Mouse (Mus musculus) heart, postnatal 10 days (tissue): ENCODE data around the gene Tmtc1. TPM values are rescaled to one million over a fixed set of nuclear protein-coding genes. Genes with fewer than 3 reads are reported as not detected.

Experiments
- DNase-seq, 2 experiments: peaks; one replicate each; pipeline ENCODE4 v3.0.0; 2021
- intact Hi-C: fragments of 180-260 bp; cut with DNase I; formaldehyde crosslinking; loops from one replicate; pipeline ENCODE4 v1.15.1; 2025
- total RNA-seq, 2 experiments: library from RNA; stranded (reverse); gene quantifications; 2 replicates each; pipeline ENCODE4 v1.2.3; 2021

Tmtc1 gene
- total RNA-seq, 2 experiments from 2014 or later = 22.5 to 29.0 TPM

- intact Hi-C loops = no loop called here
- DNase-seq = no peak
Measured at GRCm38 (mm10) chr6:148381163-148381782, 62.9 kb downstream of the Tmtc1 start.

DNA sequence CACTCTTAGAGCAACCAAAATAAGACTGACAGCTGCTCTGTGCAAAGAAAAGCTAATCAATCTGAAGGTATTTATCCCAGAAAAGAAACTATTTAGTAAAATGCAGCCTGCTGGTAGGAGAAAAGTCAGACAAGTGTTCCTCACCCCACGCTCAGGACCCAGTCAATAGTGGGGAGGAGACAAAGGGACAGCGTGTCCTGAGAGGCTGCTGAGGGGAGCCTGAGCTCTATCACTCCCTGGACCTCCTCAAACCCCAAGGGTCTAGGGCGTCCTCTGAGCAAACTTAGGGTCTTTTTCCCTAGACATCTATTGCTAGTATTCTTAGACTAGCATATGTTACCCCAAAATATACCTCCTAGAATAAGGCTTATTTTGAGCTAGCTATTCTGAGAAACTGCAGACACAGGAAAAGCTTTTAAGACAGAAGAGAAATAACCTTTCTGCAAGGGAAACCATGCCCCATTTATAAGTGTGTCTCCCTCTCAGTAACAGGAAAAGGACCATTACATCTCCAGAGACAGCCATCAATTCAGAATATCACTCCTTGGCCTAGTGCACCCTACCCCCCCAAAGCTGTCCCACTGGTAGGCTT is 68.5 kb downstream of the Tmtc1 start:
- intact Hi-C loops = no loop called here
- no peak for DNase-seq

DNA sequence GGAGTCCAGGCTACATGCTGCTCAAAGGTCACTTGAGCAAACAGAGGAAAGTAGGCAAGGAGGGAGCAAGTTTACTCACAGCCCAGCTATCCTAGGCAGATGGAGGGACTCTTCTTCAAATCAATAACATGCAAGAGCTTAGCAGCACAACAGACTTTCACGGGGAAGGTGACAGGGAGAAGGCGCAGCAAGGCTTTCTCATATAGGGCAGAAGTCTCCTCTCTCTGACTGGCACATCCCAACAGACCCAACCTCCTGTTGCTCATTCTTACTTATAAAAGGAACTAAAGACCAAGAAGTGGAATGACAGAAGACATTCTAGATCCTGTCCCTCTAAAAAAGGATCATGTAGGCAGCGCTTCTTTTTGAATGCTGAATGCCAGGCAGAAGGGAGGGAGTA is 69.2 kb downstream of the Tmtc1 start:
- DNase-seq = no peak
- intact Hi-C loops = no loop called here

GRCm38 (mm10) chr6:148373444-148373843 is 70.7 kb downstream of the Tmtc1 start:
- intact Hi-C loops = no loop called here
- no peak for DNase-seq

DNA sequence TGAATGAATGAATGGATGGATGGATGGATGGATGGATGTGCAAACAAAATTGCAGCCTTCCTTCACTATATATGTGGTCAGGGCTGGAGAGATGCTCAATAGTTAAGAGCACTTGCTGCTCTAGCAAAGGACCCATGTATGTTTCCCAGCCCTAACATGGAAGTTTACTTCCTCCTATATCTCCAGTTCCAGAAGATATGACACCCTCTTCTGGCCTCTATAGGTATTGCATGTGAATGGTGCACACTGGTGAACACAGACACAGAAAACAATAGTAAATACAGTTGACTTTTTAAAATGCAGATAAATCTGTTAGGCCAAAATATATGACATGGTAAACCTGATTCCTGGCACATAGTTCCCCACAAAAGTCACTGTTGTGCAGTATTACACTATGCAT is 73.0 kb downstream of the Tmtc1 start:
- intact Hi-C loops = no loop called here
- DNase-seq = no peak

- intact Hi-C loops = no loop called here
Measured at GRCm38 (mm10) chr6:148367094-148367539, 77.1 kb downstream of the Tmtc1 start.

GRCm38 (mm10) chr6:148366629-148367028 is 77.6 kb downstream of the Tmtc1 start:
- intact Hi-C loops = no loop called here

More at GRCm38 (mm10) chr6:148367094-148367539, 77.1 kb downstream of the Tmtc1 start:
- no peak for DNase-seq

DNA sequence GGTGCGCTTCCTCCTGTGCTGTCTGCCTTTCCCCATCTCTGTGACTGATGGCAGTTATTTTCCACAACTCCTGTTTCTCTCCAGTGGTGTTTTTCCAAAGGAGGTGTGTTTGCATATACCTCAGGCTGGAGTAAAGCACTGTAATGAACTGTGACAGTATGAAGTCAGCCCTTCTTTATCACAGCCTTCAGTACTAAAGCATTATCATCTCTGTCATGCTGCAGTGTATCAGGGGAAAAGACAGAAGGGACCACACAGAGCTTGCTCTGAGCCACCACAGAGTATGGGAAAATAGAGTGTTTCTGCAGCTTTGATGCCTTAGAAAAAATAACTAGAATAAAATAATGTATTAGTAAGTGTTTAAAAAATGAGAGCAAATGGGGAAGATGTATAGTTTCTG is 81.0 kb downstream of the Tmtc1 start:
- DNase-seq = no peak
- intact Hi-C loops = no loop called here

More at GRCm38 (mm10) chr6:148366629-148367028, 77.6 kb downstream of the Tmtc1 start:
- no peak for DNase-seq

DNA sequence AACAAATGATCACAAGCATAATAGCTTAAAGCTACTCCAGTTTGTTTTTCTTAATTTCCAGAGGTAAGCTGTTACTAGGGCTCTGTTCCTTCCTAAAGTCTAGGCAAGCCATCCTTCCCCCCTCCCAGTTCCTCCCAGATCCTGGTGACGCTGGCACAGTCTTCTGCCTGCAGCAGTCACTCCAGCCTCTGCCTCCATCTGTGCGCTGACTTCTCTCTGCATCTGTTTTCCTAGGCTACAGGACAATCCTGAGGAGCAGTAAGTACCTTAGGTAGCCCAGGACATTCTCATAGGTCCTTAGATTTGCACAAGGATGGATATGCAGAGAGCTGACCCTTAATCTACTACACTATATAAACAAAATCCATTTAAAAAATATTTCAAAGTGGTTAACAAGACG is 81.7 kb downstream of the Tmtc1 start:
- DNase-seq = no peak
- intact Hi-C loops = no loop called here

- intact Hi-C loops = no loop called here
- no peak for DNase-seq
Measured at GRCm38 (mm10) chr6:148359348-148359905, 84.8 kb downstream of the Tmtc1 start.

DNA sequence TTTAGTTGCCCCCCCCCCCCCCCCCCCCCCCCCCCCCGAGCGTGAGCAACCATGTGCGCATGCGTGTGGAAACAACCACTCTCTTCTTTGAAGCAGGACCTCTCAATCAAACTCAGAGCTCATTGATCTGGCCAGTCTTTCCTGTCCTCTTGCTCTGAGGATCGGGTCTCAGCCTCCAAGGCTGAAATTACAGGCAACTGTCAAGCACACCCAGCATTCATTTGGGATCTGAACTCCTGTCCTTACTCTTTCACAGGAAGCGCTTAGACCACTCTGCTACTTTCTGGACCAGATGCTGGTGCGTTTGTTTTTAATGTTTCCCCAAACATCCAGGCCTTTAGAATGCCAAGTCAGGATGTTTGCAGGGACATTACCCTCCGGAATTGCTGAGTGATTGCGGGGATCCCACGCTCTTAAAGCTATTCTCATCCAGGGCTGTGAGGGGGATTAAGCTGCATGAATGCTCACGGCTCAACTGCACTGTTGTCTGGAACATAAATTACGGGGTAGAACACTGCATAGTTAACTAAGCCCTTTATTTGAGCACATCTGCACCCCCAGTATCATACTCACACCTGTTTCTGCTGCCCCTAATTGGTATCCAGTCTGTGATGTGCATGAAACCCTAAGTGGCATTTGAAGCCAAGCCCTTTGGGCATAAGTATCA is 85.5 kb downstream of the Tmtc1 start:
- intact Hi-C loops = no loop called here

GRCm38 (mm10) chr6:148356141-148356540 is 88.0 kb downstream of the Tmtc1 start:
- intact Hi-C loops = no loop called here
- DNase-seq = no peak

More for the DNA sequence above, 85.5 kb downstream of the Tmtc1 start:
- no peak for DNase-seq

DNA sequence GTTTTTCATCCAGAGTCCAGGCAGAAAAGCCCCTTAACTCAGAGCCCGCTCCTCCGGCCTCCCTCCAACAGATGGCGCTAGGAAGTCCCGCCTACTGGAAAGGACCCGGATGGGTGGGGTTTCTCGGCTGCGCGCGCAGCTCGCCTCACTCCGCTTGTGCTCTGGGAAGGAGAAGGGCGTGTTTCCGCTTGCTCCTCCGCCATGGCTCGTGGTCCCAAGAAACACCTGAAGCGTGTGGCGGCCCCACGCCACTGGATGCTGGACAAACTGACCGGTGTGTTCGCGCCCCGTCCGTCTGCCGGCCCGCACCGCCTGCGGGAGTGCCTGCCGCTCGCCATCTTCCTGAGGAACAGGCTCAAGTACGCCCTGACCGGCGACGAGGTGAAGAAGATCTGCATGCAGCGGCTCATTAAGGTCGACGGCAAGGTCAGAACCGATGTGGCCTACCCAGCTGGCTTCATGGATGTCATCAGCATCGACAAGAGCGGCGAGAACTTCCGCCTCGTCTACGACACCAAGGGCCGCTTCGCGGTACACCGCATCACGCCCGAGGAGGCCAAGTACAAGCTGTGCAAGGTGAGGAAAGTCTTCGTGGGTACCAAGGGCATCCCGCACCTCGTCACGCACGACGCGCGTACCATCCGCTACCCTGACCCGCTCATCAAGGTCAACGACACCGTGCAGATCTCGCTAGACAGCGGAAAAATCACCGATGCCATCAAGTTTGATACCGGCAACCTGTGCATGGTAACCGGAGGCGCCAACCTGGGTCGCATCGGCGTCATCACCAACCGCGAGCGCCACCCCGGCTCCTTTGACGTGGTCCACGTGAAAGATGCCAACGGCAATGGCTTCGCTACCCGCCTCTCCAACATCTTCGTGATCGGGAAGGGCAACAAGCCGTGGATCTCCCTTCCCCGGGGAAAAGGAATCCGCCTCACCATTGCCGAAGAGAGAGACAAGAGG is 89.4 kb downstream of the Tmtc1 start:
- peak; percentile 68 to 84 for DNase-seq
- intact Hi-C loops = no loop called here

- DNase-seq = no peak
- intact Hi-C loops = no loop called here
Measured at GRCm38 (mm10) chr6:148354151-148354508, 90.1 kb downstream of the Tmtc1 start.

- no peak for DNase-seq
Measured at GRCm38 (mm10) chr6:148345001-148345400, 99.2 kb downstream of the Tmtc1 start.

GRCm38 (mm10) chr6:148342191-148342590 is 102.0 kb downstream of the Tmtc1 start:
- intact Hi-C loops = no loop called here
- no peak for DNase-seq

More at GRCm38 (mm10) chr6:148345001-148345400, 99.2 kb downstream of the Tmtc1 start:
- intact Hi-C loops = no loop called here

GRCm38 (mm10) chr6:148341765-148342164 is 102.4 kb downstream of the Tmtc1 start:
- intact Hi-C loops = no loop called here
- no peak for DNase-seq

- no peak for DNase-seq
- intact Hi-C loops = no loop called here
Measured at GRCm38 (mm10) chr6:148338326-148338957, 105.7 kb downstream of the Tmtc1 start.

DNA sequence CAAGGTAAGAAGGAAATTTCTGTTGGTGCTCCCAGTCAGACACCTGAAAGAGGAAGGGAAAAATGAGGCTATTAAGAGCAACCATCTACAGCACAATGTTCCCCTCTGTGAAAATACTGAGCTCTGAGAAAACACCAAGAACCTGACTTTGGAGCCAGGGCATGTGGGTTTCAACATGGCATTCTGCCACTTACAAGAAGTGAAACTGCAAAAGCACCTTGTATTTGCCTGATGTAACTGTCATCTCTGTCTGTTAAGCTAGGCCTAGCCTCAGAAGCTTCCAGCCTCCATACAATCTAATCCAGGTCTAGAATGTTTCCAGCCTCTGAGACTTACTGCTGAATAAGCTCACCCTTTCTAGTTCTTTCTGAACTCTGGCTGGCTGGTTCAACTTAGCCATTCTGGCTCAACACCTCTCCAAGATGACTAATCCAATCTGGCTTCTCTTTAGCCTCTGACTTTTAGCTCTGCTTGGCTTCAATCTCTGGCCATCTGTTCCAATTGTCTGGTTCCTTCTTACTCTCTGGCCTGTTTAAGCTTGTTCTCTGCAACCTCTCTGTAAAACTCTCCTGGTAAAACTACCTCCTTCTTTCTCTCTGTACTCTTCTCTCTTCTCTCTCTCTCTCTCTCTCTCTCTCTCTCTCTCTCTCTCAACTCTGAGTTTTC is 107.8 kb downstream of the Tmtc1 start:
- DNase-seq = peak in 1 of 2 experiments; percentile 14
- intact Hi-C loops = no loop called here
